Mouse (Mus musculus): ENCODE measurements at regions not wholly inside any gene's neighbourhood (a gene's known extent, or its start where the extent isn't known, plus 50 kb on each side); places are given as distances from the start of the nearest gene placed in this dataset.

GRCm38 (mm10) chr2:173977236-173978053 lies 98.7 kb upstream of the Stx16 start:
- TF ChIP-seq CTCF (IDR thresholded peaks at IDR 0.05; ENCODE audit: extremely low read depth, insufficient read length, insufficient replicate concordance, low read depth, low read length) (no peak), POLR2A (IDR thresholded peaks at IDR 0.05; ENCODE audit: low read depth, low read length) (no peak)

All from small intestine, adult 2 months (tissue).